Mouse (Mus musculus): Measurements from ENCODE around the gene Plppr1. TPM values are rescaled to one million over a fixed set of nuclear protein-coding genes. Genes with fewer than 3 reads are reported as not detected.

The Plppr1 gene
- total RNA-seq, 1 experiment from 2014 or later, result not detected

- peak; percentile 87 to 96 for ATAC-seq (replicated peaks in 1 of 2; ENCODE audit: insufficient read depth in 1 of 2, low FRiP score in 2 of 2, low TSS enrichment in 1 of 2, low read depth in 1 of 2, poor library complexity in 2 of 2, severe bottlenecking in 2 of 2)
These were observed 138.2 kb downstream of the Plppr1 start for GRCm38 (mm10) chr4:49197125-49197747.

- ATAC-seq (replicated peaks in 1 of 2; ENCODE audit: insufficient read depth in 1 of 2, low FRiP score in 2 of 2, low TSS enrichment in 1 of 2, low read depth in 1 of 2, poor library complexity in 2 of 2, severe bottlenecking in 2 of 2), result no peak
These were observed 151.4 kb downstream of the Plppr1 start for GRCm38 (mm10) chr4:49210457-49210856.

GRCm38 (mm10) chr4:49211582-49211981 lies 152.5 kb downstream of the Plppr1 start:
- no peak for ATAC-seq (replicated peaks in 1 of 2; ENCODE audit: insufficient read depth in 1 of 2, low FRiP score in 2 of 2, low TSS enrichment in 1 of 2, low read depth in 1 of 2, poor library complexity in 2 of 2, severe bottlenecking in 2 of 2)

- ATAC-seq (replicated peaks in 1 of 2; ENCODE audit: insufficient read depth in 1 of 2, low FRiP score in 2 of 2, low TSS enrichment in 1 of 2, low read depth in 1 of 2, poor library complexity in 2 of 2, severe bottlenecking in 2 of 2), result no peak
These were observed 153.8 kb downstream of the Plppr1 start for GRCm38 (mm10) chr4:49212616-49213544.

- no peak for ATAC-seq (replicated peaks in 1 of 2; ENCODE audit: insufficient read depth in 1 of 2, low FRiP score in 2 of 2, low TSS enrichment in 1 of 2, low read depth in 1 of 2, poor library complexity in 2 of 2, severe bottlenecking in 2 of 2)
These were observed 155.3 kb downstream of the Plppr1 start for GRCm38 (mm10) chr4:49214341-49214740.

GRCm38 (mm10) chr4:49223501-49223900 lies 164.4 kb downstream of the Plppr1 start:
- ATAC-seq (replicated peaks in 1 of 2; ENCODE audit: insufficient read depth in 1 of 2, low FRiP score in 2 of 2, low TSS enrichment in 1 of 2, low read depth in 1 of 2, poor library complexity in 2 of 2, severe bottlenecking in 2 of 2), result no peak

GRCm38 (mm10) chr4:49225021-49225420 lies 165.9 kb downstream of the Plppr1 start:
- ATAC-seq (replicated peaks in 1 of 2; ENCODE audit: insufficient read depth in 1 of 2, low FRiP score in 2 of 2, low TSS enrichment in 1 of 2, low read depth in 1 of 2, poor library complexity in 2 of 2, severe bottlenecking in 2 of 2), result no peak; a peak in 1 of 4 replicates

- ATAC-seq (replicated peaks in 1 of 2; ENCODE audit: insufficient read depth in 1 of 2, low FRiP score in 2 of 2, low TSS enrichment in 1 of 2, low read depth in 1 of 2, poor library complexity in 2 of 2, severe bottlenecking in 2 of 2), result no peak
These were observed 173.3 kb downstream of the Plppr1 start for GRCm38 (mm10) chr4:49232206-49233031.

GRCm38 (mm10) chr4:49233032-49233406 lies 173.9 kb downstream of the Plppr1 start:
- no peak for ATAC-seq (replicated peaks in 1 of 2; ENCODE audit: insufficient read depth in 1 of 2, low FRiP score in 2 of 2, low TSS enrichment in 1 of 2, low read depth in 1 of 2, poor library complexity in 2 of 2, severe bottlenecking in 2 of 2)

GRCm38 (mm10) chr4:49238111-49238510 lies 179.0 kb downstream of the Plppr1 start:
- no peak for ATAC-seq (replicated peaks in 1 of 2; ENCODE audit: insufficient read depth in 1 of 2, low FRiP score in 2 of 2, low TSS enrichment in 1 of 2, low read depth in 1 of 2, poor library complexity in 2 of 2, severe bottlenecking in 2 of 2)

GRCm38 (mm10) chr4:49239451-49239850 lies 180.4 kb downstream of the Plppr1 start:
- ATAC-seq (replicated peaks in 1 of 2; ENCODE audit: insufficient read depth in 1 of 2, low FRiP score in 2 of 2, low TSS enrichment in 1 of 2, low read depth in 1 of 2, poor library complexity in 2 of 2, severe bottlenecking in 2 of 2), result peak; percentile 32 to 55; a peak in 2 of 4 replicates

- ATAC-seq (replicated peaks in 1 of 2; ENCODE audit: insufficient read depth in 1 of 2, low FRiP score in 2 of 2, low TSS enrichment in 1 of 2, low read depth in 1 of 2, poor library complexity in 2 of 2, severe bottlenecking in 2 of 2), result 0 out of 4 replicates have a peak, but pooled peaks of 1 of the 2 experiments have one; percentile 8
These were observed 185.7 kb downstream of the Plppr1 start for GRCm38 (mm10) chr4:49244791-49245190.

- peak; percentile 97 for ATAC-seq (replicated peaks in 1 of 2; ENCODE audit: insufficient read depth in 1 of 2, low FRiP score in 2 of 2, low TSS enrichment in 1 of 2, low read depth in 1 of 2, poor library complexity in 2 of 2, severe bottlenecking in 2 of 2)
These were observed 186.2 kb downstream of the Plppr1 start for GRCm38 (mm10) chr4:49245274-49245673.

- peak; percentile 48 to 49; a peak in 3 of 4 replicates for ATAC-seq (replicated peaks in 1 of 2; ENCODE audit: insufficient read depth in 1 of 2, low FRiP score in 2 of 2, low TSS enrichment in 1 of 2, low read depth in 1 of 2, poor library complexity in 2 of 2, severe bottlenecking in 2 of 2)
These were observed 192.2 kb downstream of the Plppr1 start for GRCm38 (mm10) chr4:49251262-49251661.

- ATAC-seq (replicated peaks in 1 of 2; ENCODE audit: insufficient read depth in 1 of 2, low FRiP score in 2 of 2, low TSS enrichment in 1 of 2, low read depth in 1 of 2, poor library complexity in 2 of 2, severe bottlenecking in 2 of 2), result no peak; a peak in 1 of 4 replicates
These were observed 193.1 kb downstream of the Plppr1 start for GRCm38 (mm10) chr4:49252169-49252568.

- no peak for ATAC-seq (replicated peaks in 1 of 2; ENCODE audit: insufficient read depth in 1 of 2, low FRiP score in 2 of 2, low TSS enrichment in 1 of 2, low read depth in 1 of 2, poor library complexity in 2 of 2, severe bottlenecking in 2 of 2)
These were observed 219.4 kb downstream of the Plppr1 start for GRCm38 (mm10) chr4:49278515-49278914.

- ATAC-seq (replicated peaks in 1 of 2; ENCODE audit: insufficient read depth in 1 of 2, low FRiP score in 2 of 2, low TSS enrichment in 1 of 2, low read depth in 1 of 2, poor library complexity in 2 of 2, severe bottlenecking in 2 of 2), result no peak
These were observed 225.7 kb downstream of the Plppr1 start for GRCm38 (mm10) chr4:49284692-49285291.

Data from hematopoietic stem cell, adult 5-6 weeks (primary cell).